Mouse (Mus musculus): Measurements from ENCODE around the gene Camkk2.

DNA sequence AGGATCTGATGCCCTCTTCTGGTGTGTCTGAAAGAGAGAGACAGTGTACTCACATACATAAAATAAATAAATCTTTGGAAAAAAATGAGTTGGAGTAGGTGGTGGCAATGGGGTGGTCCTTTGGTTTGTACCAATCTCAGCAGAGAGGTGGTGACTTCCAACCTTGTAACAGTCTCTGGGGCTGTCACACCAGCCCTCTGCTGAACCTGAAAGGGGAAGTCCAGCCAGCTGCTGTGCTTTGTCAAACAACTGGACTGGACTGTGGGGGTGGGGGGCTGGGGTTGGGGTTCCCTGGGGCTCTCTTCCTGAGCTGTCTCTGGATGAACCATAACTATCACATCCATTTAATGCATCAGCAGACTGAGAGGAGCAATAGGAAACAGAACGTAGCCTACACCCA, 63.5 kb downstream of the Camkk2 start:
- TF ChIP-seq CTCF (conservative IDR thresholded peaks at IDR 0.05; ENCODE audit: low read length) (no peak), NANOG (IDR thresholded peaks at IDR 0.05; ENCODE audit: borderline replicate concordance, low read length) (no peak)

Measured in E14TG2a.4 (cell line).